Mouse (Mus musculus) hindbrain, embryonic 16.5 days (tissue): ENCODE measurements at regions not wholly inside any gene's neighbourhood (a gene's known extent, or its start where the extent isn't known, plus 50 kb on each side); places are given as distances from the start of the nearest gene placed in this dataset.
A peak's percentile ranks its signal among the peaks of the same experiment; 100 is the strongest.
"Not testable (repeated sequence)": the region's sequence is repeated elsewhere in the genome, so short reads cannot be mapped to it uniquely, and the experiment has no call there.

ENCODE experiments used
- ATAC-seq: fragments of 200-750 bp; cut with Nextera tagmentation; 2 replicates; pipeline ENCODE4 v1.8.0; 2017; ENCODE audit warnings: moderate TSS enrichment, moderate library complexity
- H3K27ac ChIP-seq: fragments of 300-500 bp; sonication (generic); 2 replicates; pipeline ENCODE4 v1.5.1; 2014; ENCODE audit warnings: low read depth, mild to moderate bottlenecking, control low read depth, low read length, moderate library complexity
- H3K27me3 ChIP-seq: fragments of 300-500 bp; sonication (generic); replicated peaks from 2 replicates; pipeline ENCODE4 v1.6.1; 2014; ENCODE audit warnings: low read length; ENCODE audit not compliant: control insufficient read depth, insufficient read depth
- H3K36me3 ChIP-seq: fragments of 300-500 bp; sonication (generic); 2 replicates; pipeline ENCODE4 v1.6.1; 2014; ENCODE audit warnings: mild to moderate bottlenecking, low read length, moderate library complexity, mixed read lengths; ENCODE audit not compliant: control insufficient read depth, insufficient read depth
- H3K4me1 ChIP-seq: fragments of 300-500 bp; sonication (generic); 2 replicates; pipeline ENCODE4 v1.6.1; 2014; ENCODE audit warnings: low read depth, low read length; ENCODE audit not compliant: control insufficient read depth, insufficient read depth
- H3K4me2 ChIP-seq: fragments of 300-500 bp; sonication (generic); 2 replicates; pipeline ENCODE4 v1.6.1; 2014; ENCODE audit warnings: mild to moderate bottlenecking, low read length, control low read depth, moderate library complexity
- H3K4me3 ChIP-seq: fragments of 300-500 bp; sonication (generic); 2 replicates; pipeline ENCODE4 v1.5.1; 2014; ENCODE audit warnings: mild to moderate bottlenecking, low read length, control low read depth, moderate library complexity
- H3K9ac ChIP-seq: fragments of 300-500 bp; sonication (generic); 2 replicates; pipeline ENCODE4 v1.6.1; 2014; ENCODE audit warnings: low read depth, mild to moderate bottlenecking, control low read depth, low read length, moderate library complexity
- H3K9me3 ChIP-seq: fragments of 300-500 bp; sonication (generic); 2 replicates; pipeline ENCODE4 v1.6.1; 2014; ENCODE audit warnings: mild to moderate bottlenecking, low read length, moderate library complexity; ENCODE audit not compliant: control insufficient read depth
- WGBS: fragments of 180-500 bp; shearing (Covaris S2); extraction: QIAGEN DNeasy Blood & Tissue Kit; methylation state at CpG from one replicate; pipeline ENCODE4 v1.1.7; 2014; 5-methylcytosine and 5-hydroxymethylcytosine counted together

DNA sequence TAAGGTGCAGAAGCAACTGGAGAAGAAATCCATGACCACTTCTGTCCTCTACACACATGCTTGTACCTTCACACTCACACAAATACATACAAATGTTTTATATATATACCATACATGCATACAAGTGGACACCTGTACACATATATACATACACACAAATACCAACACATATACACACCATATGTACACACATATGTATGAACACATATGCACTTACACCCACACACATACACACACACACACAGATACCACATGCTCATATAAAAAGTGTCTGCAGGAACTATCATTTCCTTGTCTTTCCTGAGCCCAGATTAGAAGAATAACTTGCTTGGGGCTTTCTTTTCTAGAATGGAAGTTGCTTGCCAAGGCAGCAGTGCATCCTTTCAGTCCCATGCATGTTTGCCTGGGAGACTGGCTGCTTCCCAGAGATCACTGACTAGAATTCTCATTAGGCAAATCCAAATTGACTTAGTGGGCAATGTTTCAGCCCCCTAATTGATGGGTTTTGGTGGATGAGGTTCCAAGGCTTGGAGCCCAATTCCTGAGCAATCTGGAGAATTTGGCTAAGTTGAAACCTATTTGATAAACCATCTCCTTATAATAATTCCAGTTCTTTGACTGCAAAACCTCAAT, 169.2 kb upstream of the Hddc2 start:
- Histone ChIP-seq H3K4me3 (no peak overlapping the region), H3K9ac (no peak overlapping the region), H3K27ac (no peak overlapping the region), H3K36me3 (no peaks in the 10 kb centered on the region), H3K4me1 (no peaks in the 10 kb centered on the region), H3K4me2 (no peak overlapping the region), H3K27me3 (no peaks in the 10 kb centered on the region), H3K9me3 (no peaks in the 10 kb centered on the region)
- peak; percentile 82 for ATAC-seq

GRCm38 (mm10) chr10:31144489-31144872, 168.7 kb upstream of the Hddc2 start:
- Histone ChIP-seq H3K27me3 (no peaks in the 10 kb centered on the region), H3K4me1 (no peaks in the 10 kb centered on the region), H3K27ac (no peak overlapping the region), H3K36me3 (no peaks in the 10 kb centered on the region), H3K4me2 (no peak overlapping the region), H3K4me3 (no peak overlapping the region), H3K9ac (no peak overlapping the region), H3K9me3 (no peaks in the 10 kb centered on the region)
- WGBS = 83% methylated on average over 3 of the region's 3 CpGs
- peak; percentile 34; the same call in 1 of the 2 replicates for ATAC-seq

GRCm38 (mm10) chr10:31173169-31173686, 140.0 kb upstream of the Hddc2 start:
- H3K4me2 ChIP-seq = no peak overlapping the region
- H3K9ac ChIP-seq = no peak overlapping the region
- peaks cover 3% of the 10 kb centered on the region; the same call in 1 of the 2 replicates for H3K4me1 ChIP-seq
- no peaks in the 10 kb centered on the region for H3K36me3 ChIP-seq
- 0 out of 2 replicates have a peak overlapping the region, but pooled peaks have one; percentile 5 for H3K27ac ChIP-seq
- ATAC-seq = peak; percentile 97
- no peaks in the 10 kb centered on the region for H3K9me3 ChIP-seq
- H3K4me3 ChIP-seq = no peak overlapping the region
- 24% methylated on average over 15 of the region's 15 CpGs for WGBS
- H3K27me3 ChIP-seq = no peaks in the 10 kb centered on the region

DNA sequence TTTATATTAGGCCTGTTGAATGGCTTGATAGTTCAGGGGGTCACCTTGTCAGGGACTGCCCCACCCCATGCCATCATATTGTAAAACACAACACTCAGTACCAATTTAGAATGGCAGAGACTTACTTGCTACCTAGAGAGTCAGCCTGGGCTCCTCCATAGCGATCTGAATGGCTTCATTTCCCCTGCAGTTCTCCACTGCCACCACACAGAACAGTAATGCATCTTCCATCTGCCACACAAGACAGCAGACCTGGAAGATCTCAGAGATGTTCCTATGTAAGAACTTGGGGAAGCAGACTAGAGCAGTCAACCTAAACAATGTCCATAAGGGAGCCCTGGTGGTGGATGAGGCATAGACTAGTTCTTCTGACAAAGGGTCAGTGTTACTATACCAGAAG, 123.6 kb upstream of the Hddc2 start:
- H3K27me3 ChIP-seq = no peaks in the 10 kb centered on the region
- 42% methylated on average over 1 of the region's 1 CpGs for WGBS
- H3K4me1 ChIP-seq = no peaks in the 10 kb centered on the region
- H3K9ac ChIP-seq = no peak overlapping the region
- no peaks in the 10 kb centered on the region for H3K36me3 ChIP-seq
- H3K27ac ChIP-seq = no peak overlapping the region
- no peak overlapping the region for H3K4me3 ChIP-seq
- no peaks in the 10 kb centered on the region for H3K9me3 ChIP-seq
- no peak overlapping the region for H3K4me2 ChIP-seq
- no peak for ATAC-seq

DNA sequence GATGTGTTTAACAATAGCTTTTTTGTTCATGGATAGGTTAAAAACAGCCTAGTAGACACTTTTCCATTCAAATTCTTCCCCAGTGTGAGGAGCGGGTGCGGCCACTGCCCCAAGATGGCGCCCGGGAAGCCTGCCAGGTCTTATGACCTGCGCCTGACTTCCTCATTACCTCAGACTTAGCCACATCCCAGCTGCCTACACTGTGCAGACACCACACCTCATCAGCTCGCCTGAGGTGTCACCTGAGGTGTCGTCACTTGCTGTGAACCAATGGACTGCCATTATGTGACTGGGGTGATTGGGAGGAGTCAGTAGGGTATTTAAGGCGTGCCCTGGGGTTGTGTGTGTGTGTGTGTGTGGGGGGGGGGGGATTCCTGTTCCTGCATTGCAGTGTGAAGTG, 101.0 kb upstream of the Hddc2 start:
- H3K9me3 ChIP-seq, H3K4me2 ChIP-seq, H3K4me1 ChIP-seq, H3K27ac ChIP-seq, H3K27me3 ChIP-seq, H3K36me3 ChIP-seq, H3K4me3 ChIP-seq, H3K9ac ChIP-seq, ATAC-seq: not testable (repeated sequence)
- WGBS = 93% methylated on average over 8 of the region's 8 CpGs

DNA sequence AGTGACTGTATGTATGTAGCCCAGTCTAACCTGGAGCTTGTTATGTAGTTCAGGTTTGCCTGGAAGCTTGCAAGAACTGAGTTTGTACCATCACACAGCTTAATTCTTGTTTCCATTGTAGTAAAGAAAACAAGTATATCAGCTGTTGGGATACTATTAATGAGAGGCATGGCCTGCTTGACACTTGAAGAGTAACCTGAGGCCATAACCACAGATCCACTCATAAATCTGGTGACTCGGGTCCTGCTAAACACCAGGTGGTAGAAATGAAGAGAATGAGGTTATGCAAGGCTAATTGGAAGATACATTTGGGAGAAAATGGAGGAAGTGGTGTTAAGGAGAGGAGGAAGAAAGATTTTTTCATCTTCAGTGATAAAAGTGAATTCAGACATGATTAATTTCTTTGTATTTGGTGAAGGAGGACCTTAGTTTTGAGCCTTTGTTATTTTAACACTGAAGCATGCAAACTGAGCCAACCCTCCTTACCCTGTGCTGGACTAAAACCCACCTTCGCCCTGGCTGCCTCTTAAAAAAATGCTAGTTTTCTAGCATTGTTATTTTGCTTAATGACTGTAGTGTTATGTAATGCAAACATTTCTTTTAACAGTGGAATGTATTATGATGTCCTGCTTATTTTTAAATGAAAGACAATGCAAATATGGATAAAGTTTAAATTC, 100.3 kb upstream of the Hddc2 start:
- no peak overlapping the region for H3K9ac ChIP-seq
- H3K36me3 ChIP-seq = no peaks in the 10 kb centered on the region
- no peak overlapping the region for H3K4me2 ChIP-seq
- H3K4me1 ChIP-seq = no peaks in the 10 kb centered on the region
- H3K27ac ChIP-seq = no peak overlapping the region
- 84% methylated on average over 2 of the region's 2 CpGs for WGBS
- ATAC-seq = no peak
- no peak overlapping the region for H3K4me3 ChIP-seq
- no peaks in the 10 kb centered on the region for H3K27me3 ChIP-seq
- H3K9me3 ChIP-seq = no peaks in the 10 kb centered on the region

DNA sequence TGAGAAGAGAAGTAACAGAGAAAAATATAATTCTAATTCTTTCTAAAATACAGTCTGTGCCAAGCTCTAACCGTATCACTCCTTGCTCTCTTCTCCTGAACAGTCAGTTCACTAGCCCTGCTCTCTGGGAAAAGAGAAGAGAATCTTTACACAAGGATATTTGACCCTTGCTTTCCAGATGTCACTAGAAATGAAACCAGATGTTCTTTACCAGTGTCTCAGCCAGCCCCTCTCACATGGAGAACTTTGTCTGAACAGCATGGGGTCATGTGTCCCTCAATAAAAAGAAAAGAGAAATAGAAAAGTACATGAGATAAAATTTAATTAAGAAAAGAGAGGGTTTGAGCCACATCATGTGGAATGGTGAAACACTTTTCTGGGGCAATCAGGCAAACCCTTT, 91.3 kb upstream of the Hddc2 start:
- H3K27ac ChIP-seq = no peak overlapping the region
- no peaks in the 10 kb centered on the region for H3K4me1 ChIP-seq
- no peak for ATAC-seq
- no peaks in the 10 kb centered on the region for H3K27me3 ChIP-seq
- WGBS = 81% methylated on average over 1 of the region's 1 CpGs
- no peaks in the 10 kb centered on the region for H3K9me3 ChIP-seq
- no peaks in the 10 kb centered on the region for H3K36me3 ChIP-seq
- H3K4me3 ChIP-seq = no peak overlapping the region
- no peak overlapping the region for H3K4me2 ChIP-seq
- H3K9ac ChIP-seq = no peak overlapping the region

DNA sequence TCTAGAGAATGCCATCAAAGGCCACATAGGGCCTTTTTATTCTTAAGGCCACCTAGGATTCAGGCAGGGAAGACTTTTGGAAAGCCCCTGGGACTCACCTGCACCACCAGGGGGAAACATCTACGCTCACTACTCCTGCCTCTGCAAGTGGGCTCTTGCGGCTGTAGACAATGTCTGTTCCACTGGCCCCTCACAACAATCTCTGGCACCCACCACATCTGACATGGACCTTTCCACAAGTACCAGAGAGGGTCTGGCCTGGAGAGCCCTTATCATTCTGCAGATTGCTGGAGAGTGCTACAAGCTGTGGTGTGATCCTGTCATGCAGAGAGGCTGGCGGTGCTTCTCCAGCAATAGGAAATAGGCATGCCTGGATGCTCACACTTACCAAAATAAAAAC, 84.1 kb upstream of the Hddc2 start:
- ATAC-seq = no peak
- Histone ChIP-seq H3K36me3 (no peaks in the 10 kb centered on the region), H3K4me1 (no peaks in the 10 kb centered on the region), H3K27ac (no peak overlapping the region), H3K4me2 (no peak overlapping the region), H3K9ac (no peak overlapping the region), H3K4me3 (no peak overlapping the region), H3K27me3 (no peaks in the 10 kb centered on the region), H3K9me3 (no peaks in the 10 kb centered on the region)
- WGBS = 83% methylated on average over 3 of the region's 3 CpGs

DNA sequence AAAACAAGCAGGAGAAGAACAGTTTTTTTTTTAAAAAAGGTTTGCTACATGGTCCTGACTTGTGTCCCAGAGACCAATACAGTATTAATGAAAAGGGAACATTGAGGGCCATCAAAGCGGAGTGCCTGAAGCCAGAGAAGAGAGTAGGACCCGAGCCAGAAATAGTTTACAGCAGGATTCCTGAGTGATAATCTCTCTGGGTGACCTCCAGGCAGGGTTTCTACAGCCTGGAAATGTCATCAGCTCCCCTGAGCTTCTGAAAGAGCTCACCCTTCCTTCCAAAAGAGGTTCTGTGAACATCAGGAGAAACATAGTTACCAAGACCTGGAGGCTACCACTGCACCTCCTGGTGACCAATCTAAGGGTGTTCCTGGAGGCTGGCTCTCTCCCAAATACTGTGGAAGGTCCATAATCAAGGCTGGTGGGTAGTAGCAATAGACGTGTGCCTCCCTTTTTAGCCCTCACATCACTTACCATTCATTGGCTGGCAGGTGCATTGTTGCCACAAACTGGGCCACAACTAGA, 70.7 kb upstream of the Hddc2 start:
- WGBS = 71% methylated on average over 3 of the region's 3 CpGs
- ATAC-seq = no peak
- Histone ChIP-seq H3K4me3 (no peak overlapping the region), H3K27ac (no peak overlapping the region), H3K36me3 (no peaks in the 10 kb centered on the region), H3K9ac (no peak overlapping the region), H3K27me3 (no peaks in the 10 kb centered on the region), H3K9me3 (no peaks in the 10 kb centered on the region; the same call in 1 of the 2 replicates), H3K4me1 (no peaks in the 10 kb centered on the region), H3K4me2 (no peak overlapping the region)
